Mouse (Mus musculus) thymus, postnatal 0 days (tissue): ENCODE measurements around the gene Gngt2. TPM values are rescaled to one million over a fixed set of nuclear protein-coding genes. Genes with fewer than 3 reads are reported as not detected.

Source experiments
- DNase-seq: peaks from one replicate; pipeline ENCODE4 v3.0.0-alpha.2; 2015; ENCODE audit warnings: low spot score
- polyA plus RNA-seq: library from polyadenylated mRNA; unstranded; fragments of >200 nt; fragmentation: Nextera tagmentation; extraction: Ambion mirVana; gene quantifications from 2 replicates; pipeline ENCODE4 v1.2.1, GENCODE M21; 2015

The Gngt2 gene
- 92.9 and 111 TPM in 2 replicates for polyA plus RNA-seq

GRCm38 (mm10) chr11:95837059-95837458 is at the start of gene Gngt2:
Gngt2 (plus strand) TSS chr11:95837216.
- no peak for DNase-seq

- DNase-seq: no peak
These were observed 47.5 kb upstream of the Gngt2 start for GRCm38 (mm10) chr11:95789451-95789891.

- no peak for DNase-seq
These were observed 45.2 kb upstream of the Gngt2 start for GRCm38 (mm10) chr11:95791787-95792186.

GRCm38 (mm10) chr11:95792950-95793509 is 44.0 kb upstream of the Gngt2 start:
- no peak for DNase-seq

- DNase-seq: no peak
These were observed 42.8 kb upstream of the Gngt2 start for GRCm38 (mm10) chr11:95794201-95794600.

GRCm38 (mm10) chr11:95795582-95795981 is 41.4 kb upstream of the Gngt2 start:
- no peak for DNase-seq

GRCm38 (mm10) chr11:95805010-95805409 is 32.0 kb upstream of the Gngt2 start:
- DNase-seq: peak; percentile 46

GRCm38 (mm10) chr11:95805527-95805926 is 31.5 kb upstream of the Gngt2 start:
- no peak for DNase-seq

GRCm38 (mm10) chr11:95807884-95808283 is 29.1 kb upstream of the Gngt2 start:
- no peak for DNase-seq

GRCm38 (mm10) chr11:95808448-95809011 is 28.5 kb upstream of the Gngt2 start:
- no peak for DNase-seq

GRCm38 (mm10) chr11:95809603-95810002 is 27.4 kb upstream of the Gngt2 start:
- DNase-seq: no peak

GRCm38 (mm10) chr11:95810828-95811227 is 26.2 kb upstream of the Gngt2 start:
- DNase-seq: no peak

- DNase-seq: no peak
These were observed 25.3 kb upstream of the Gngt2 start for GRCm38 (mm10) chr11:95811741-95812140.

- DNase-seq: no peak
These were observed 24.8 kb upstream of the Gngt2 start for GRCm38 (mm10) chr11:95812224-95812623.

- no peak for DNase-seq
These were observed 22.9 kb upstream of the Gngt2 start for GRCm38 (mm10) chr11:95814101-95814500.

GRCm38 (mm10) chr11:95814857-95815256 is 22.2 kb upstream of the Gngt2 start:
- no peak for DNase-seq

GRCm38 (mm10) chr11:95815412-95815811 is 21.6 kb upstream of the Gngt2 start:
- no peak for DNase-seq

GRCm38 (mm10) chr11:95819138-95819537 is 17.9 kb upstream of the Gngt2 start:
- DNase-seq: no peak

- no peak for DNase-seq
These were observed 15.5 kb upstream of the Gngt2 start for GRCm38 (mm10) chr11:95821511-95821910.

GRCm38 (mm10) chr11:95822437-95822836 is 14.6 kb upstream of the Gngt2 start:
- DNase-seq: no peak

- DNase-seq: peak; percentile 91
These were observed 12.7 kb upstream of the Gngt2 start, which contains the start of gene Phospho1 for GRCm38 (mm10) chr11:95824071-95824876. Phospho1 (plus strand) TSS chr11:95824499.

GRCm38 (mm10) chr11:95824877-95825243 is 12.2 kb upstream of the Gngt2 start:
- DNase-seq: peak; percentile 32
